Mouse (Mus musculus): ENCODE data around the gene Gpr137. TPM values are rescaled to one million over a fixed set of nuclear protein-coding genes. Genes with fewer than 3 reads are reported as not detected.

The Gpr137 gene
- polyA plus RNA-seq, 1 experiment from 2014 or later, result 23.7 TPM

GRCm38 (mm10) chr19:6940396-6941351 is 1.6 kb downstream of the Gpr137 start:
- peak overlapping the region; percentile 80 for H3K4me3 ChIP-seq
- peak overlapping the region; percentile 89 for H3K9ac ChIP-seq
- H3K4me2 ChIP-seq, result peak overlapping the region; percentile 98
- WGBS, result 21% methylated on average over 25 of the region's 29 CpGs
- H3K9me3 ChIP-seq (replicated peaks), result no peaks in the 10 kb centered on the region
- peaks cover 9% of the 10 kb centered on the region for H3K36me3 ChIP-seq
- H3K27ac ChIP-seq (ENCODE audit: poor library complexity, severe bottlenecking), result peak overlapping the region; percentile 93
- H3K27me3 ChIP-seq (replicated peaks), result peaks cover 17% of the 10 kb centered on the region
- ATAC-seq (ENCODE audit: insufficient number of reproducible peaks, low FRiP score), result no peak
- H3K4me1 ChIP-seq (replicated peaks), result peaks cover 23% of the 10 kb centered on the region

DNA sequence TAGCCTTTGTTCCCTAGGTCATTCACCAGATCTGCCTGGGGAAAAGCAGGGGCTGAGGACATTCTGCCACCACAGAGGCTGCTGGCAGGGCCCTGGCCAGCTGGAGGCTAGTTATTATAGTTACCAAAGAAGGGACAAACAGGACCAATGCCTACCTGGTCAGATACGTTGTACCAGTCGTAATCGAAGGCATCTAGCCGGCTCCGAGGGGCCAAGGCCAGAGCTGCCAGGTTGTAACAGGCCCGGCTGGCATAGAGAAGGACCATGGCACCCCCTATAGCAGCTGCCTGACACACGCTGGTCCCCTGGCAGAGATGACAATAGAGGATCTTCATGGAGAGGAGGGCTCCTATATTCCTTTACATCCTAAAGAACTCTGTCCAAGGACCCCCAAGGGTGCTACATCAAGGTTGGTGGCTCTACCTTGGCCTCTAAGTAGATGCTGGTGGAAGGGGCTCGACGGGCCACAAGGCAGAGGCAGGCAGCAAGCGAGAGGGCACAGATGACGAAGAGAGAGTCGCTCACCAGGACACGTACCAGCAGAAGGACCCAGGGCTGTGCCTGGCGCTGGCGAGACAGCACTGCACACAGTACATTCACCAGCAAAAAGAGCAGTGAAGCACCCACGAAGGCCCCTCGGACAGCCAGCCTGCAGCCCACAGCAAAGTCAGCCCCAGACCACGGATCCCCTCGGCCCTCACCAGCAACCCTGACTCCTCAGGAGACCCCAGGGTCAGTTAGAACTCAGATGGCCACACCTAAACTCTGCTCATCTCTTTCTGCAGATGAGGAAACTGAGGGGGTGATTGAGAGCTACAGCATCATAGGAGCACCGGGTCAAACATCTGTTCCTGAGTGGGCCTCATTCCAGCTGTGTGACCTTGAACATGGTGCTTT is 2.9 kb downstream of the Gpr137 start:
- H3K9ac ChIP-seq, result peak overlapping the region; percentile 16; the same call in 1 of the 2 replicates
- peaks cover 28% of the 10 kb centered on the region for H3K27me3 ChIP-seq (replicated peaks)
- no peak for ATAC-seq (ENCODE audit: insufficient number of reproducible peaks, low FRiP score)
- H3K4me2 ChIP-seq, result 0 out of 2 replicates have a peak overlapping the region, but pooled peaks have one; percentile 98
- H3K27ac ChIP-seq (ENCODE audit: poor library complexity, severe bottlenecking), result no peak overlapping the region
- H3K9me3 ChIP-seq (replicated peaks), result no peaks in the 10 kb centered on the region
- peaks cover 25% of the 10 kb centered on the region for H3K4me1 ChIP-seq (replicated peaks)
- 0 out of 2 replicates have a peak, but pooled peaks cover 2% of the 10 kb centered on the region for H3K36me3 ChIP-seq
- 90% methylated on average over 20 of the region's 20 CpGs for whole genome bisulfite sequencing
- no peak overlapping the region for H3K4me3 ChIP-seq

DNA sequence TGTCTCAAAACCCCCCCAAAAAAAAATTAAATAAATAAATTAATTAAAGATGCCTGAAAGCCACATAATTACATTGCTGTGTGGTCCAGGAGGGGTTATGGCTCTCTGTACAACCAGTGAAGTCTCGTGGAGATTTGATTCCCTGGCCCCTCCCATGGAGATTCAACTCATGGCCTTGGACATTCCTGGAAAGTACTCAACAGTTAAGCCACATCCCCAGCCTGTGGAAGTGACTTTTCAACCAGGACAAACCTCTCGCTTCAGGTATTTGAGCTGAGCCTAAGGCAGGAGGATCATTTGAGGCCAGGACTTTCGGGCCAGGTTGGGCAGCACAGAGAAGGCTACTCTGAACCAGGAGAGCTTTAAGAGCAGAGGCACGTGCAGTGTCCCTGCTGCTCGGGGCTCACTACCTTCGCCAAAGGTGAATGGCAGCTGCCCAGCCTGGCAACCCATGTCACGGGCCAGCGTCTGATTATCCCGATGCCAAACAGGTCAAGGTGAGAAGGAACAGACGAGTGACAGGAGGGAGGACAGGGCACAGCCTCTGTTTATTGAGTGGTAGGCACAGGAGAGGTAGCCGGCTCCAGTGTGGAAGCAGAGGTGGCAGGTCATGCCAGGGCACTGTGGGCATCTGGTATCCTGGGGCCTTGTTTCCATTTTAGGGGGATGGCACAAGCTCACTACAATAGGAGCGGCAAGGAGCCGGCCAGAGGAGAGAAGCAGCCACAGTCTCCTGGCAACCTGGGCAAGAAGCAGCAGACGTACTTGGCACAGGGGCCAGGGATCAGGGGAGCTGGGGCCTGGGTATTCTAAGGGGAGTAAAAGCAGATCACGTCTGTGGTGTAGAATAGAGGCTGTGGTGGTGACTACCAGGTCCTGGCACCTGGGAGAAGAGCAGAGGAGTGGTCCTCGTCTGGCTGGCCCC is 4.5 kb downstream of the Gpr137 start:
- Histone ChIP-seq H3K9me3 (replicated peaks) (no peaks in the 10 kb centered on the region), H3K4me1 (replicated peaks) (peaks cover 33% of the 10 kb centered on the region), H3K27me3 (replicated peaks) (peaks cover 44% of the 10 kb centered on the region), H3K4me2 (no peak overlapping the region), H3K36me3 (0 out of 2 replicates have a peak, but pooled peaks cover 2% of the 10 kb centered on the region), H3K9ac (no peak overlapping the region), H3K4me3 (no peak overlapping the region), H3K27ac (ENCODE audit: poor library complexity, severe bottlenecking) (no peak overlapping the region)
- no peak for ATAC-seq (ENCODE audit: insufficient number of reproducible peaks, low FRiP score)
- 78% methylated on average over 16 of the region's 16 CpGs for WGBS

DNA sequence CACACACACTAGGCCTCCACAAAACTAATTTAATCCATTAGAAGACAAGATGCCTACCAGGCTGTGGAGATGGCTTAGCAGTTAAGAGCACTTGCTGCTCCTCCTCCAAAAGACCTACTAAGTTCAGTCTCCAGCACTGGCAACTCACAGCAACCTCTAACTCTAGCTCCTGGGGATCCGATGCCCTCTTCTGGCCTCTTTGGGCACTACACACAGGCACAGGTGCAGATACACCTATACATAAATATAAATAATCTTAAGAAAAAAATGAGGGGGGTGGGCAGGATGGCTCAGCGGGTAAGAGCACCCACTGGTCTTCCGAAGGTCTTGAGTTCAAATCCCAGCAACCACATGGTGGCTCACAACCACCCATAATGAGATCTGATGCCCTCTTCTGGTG is 6.0 kb downstream of the Gpr137 start:
- 14% methylated on average over 3 of the region's 3 CpGs for WGBS
- Histone ChIP-seq H3K4me3 (no peak overlapping the region), H3K27me3 (replicated peaks) (peaks cover 59% of the 10 kb centered on the region), H3K9me3 (replicated peaks) (no peaks in the 10 kb centered on the region), H3K4me1 (replicated peaks) (peaks cover 31% of the 10 kb centered on the region), H3K9ac (no peak overlapping the region), H3K36me3 (0 out of 2 replicates have a peak, but pooled peaks cover 2% of the 10 kb centered on the region), H3K4me2 (no peak overlapping the region), H3K27ac (ENCODE audit: poor library complexity, severe bottlenecking) (no peak overlapping the region)
- no peak for ATAC-seq (ENCODE audit: insufficient number of reproducible peaks, low FRiP score)

GRCm38 (mm10) chr19:6934195-6934977 is 7.9 kb downstream of the Gpr137 start, which contains the start of gene Kcnk4:
Kcnk4 (minus strand) TSS chr19:6934515.
- Histone ChIP-seq H3K4me3 (peak within 1 kb of the TSS; percentile 43), H3K4me2 (peak within 1 kb of the TSS; percentile 83), H3K4me1 (replicated peaks) (peaks cover 14% of the 10 kb centered on the region), H3K36me3 (0 out of 2 replicates have a peak, but pooled peaks cover 2% of the 10 kb centered on the region), H3K9ac (peak within 1 kb of the TSS; percentile 53), H3K27ac (ENCODE audit: poor library complexity, severe bottlenecking) (no peak within 1 kb of the TSS), H3K9me3 (replicated peaks) (no peaks in the 10 kb centered on the region), H3K27me3 (replicated peaks) (peaks cover 74% of the 10 kb centered on the region)
- WGBS, result 12% methylated on average over 23 of the region's 23 CpGs
- no peak for ATAC-seq (ENCODE audit: insufficient number of reproducible peaks, low FRiP score)

DNA sequence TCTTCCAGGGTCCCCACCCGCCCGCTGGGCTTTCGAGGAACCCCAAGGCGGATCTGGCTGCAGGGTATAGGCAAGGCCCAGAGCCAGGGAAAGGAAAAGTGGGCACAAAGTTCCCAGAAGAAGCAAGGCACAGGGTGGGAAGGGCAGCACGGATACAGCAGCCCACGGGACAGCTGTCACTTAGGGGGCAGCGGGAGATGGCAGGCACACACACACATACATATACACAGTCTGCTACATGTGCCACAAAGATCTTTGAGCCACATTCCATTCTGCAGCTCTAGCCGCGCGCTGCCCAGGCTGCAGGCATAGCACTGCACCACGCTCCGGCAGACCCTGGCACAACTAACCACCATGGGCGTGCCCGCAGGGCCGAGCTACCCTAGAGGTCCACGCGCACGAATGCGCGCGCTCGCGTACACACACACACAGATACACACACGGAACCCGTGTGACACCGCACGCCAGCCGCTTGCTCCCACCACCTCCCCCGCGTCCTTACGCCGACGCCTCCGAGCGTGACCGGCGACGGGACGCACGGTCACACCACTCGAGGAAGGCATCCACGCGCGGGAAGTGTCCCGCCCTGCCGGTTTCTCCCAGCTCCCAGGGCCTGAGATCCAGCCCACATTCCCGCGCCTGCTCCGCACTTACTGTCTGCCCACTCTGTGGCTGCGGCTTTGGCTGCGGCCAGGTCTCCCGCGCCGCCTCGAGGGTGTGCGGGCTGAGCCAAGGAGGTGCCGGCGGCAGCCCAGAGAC is 8.7 kb downstream of the Gpr137 start:
- Histone ChIP-seq H3K27me3 (replicated peaks) (peaks cover 81% of the 10 kb centered on the region), H3K9me3 (replicated peaks) (no peaks in the 10 kb centered on the region), H3K4me1 (replicated peaks) (peaks cover 14% of the 10 kb centered on the region), H3K9ac (peak overlapping the region; percentile 53), H3K4me2 (peak overlapping the region; percentile 83), H3K4me3 (peak overlapping the region; percentile 43), H3K27ac (ENCODE audit: poor library complexity, severe bottlenecking) (no peak overlapping the region), H3K36me3 (0 out of 2 replicates have a peak, but pooled peaks cover 2% of the 10 kb centered on the region)
- WGBS, result 4% methylated on average over 58 of the region's 58 CpGs
- peak; percentile 58 for ATAC-seq (ENCODE audit: insufficient number of reproducible peaks, low FRiP score)

GRCm38 (mm10) chr19:6933102-6933435 is 9.2 kb downstream of the Gpr137 start:
- Histone ChIP-seq H3K27me3 (replicated peaks) (peaks cover 83% of the 10 kb centered on the region), H3K4me2 (peak overlapping the region; percentile 83), H3K9me3 (replicated peaks) (no peaks in the 10 kb centered on the region), H3K27ac (ENCODE audit: poor library complexity, severe bottlenecking) (no peak overlapping the region), H3K36me3 (0 out of 2 replicates have a peak, but pooled peaks cover 2% of the 10 kb centered on the region), H3K9ac (peak overlapping the region; percentile 53; the same call in 1 of the 2 replicates), H3K4me1 (replicated peaks) (peaks cover 14% of the 10 kb centered on the region), H3K4me3 (peak overlapping the region; percentile 43)
- ATAC-seq (ENCODE audit: insufficient number of reproducible peaks, low FRiP score), result no peak
- 24% methylated on average over 4 of the region's 4 CpGs for WGBS

DNA sequence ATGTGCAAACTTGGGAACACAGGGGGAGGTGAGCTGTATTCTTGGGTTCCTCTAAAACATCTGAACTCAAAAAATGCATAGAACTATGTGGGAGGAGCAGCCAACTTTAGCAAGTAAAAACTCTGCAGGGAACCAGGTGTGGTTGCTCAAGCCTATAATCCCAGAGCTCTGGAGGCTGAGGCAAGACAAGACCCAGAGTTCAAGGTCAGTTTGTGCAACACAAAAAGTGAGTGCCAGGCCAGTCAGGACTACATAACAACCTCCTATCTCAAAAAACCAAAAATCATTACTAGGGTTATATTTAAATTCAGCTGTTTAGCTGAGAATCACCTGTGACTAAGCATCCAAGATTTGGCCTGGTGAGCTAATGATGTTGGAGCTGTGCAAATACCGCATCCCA is 10.3 kb downstream of the Gpr137 start:
- Histone ChIP-seq H3K4me3 (no peak overlapping the region), H3K27ac (ENCODE audit: poor library complexity, severe bottlenecking) (no peak overlapping the region), H3K36me3 (no peaks in the 10 kb centered on the region), H3K27me3 (replicated peaks) (peaks cover 88% of the 10 kb centered on the region), H3K4me2 (no peak overlapping the region), H3K9ac (no peak overlapping the region), H3K9me3 (replicated peaks) (no peaks in the 10 kb centered on the region), H3K4me1 (replicated peaks) (peaks cover 17% of the 10 kb centered on the region)
- 58% methylated on average over 1 of the region's 1 CpGs for WGBS
- no peak for ATAC-seq (ENCODE audit: insufficient number of reproducible peaks, low FRiP score)

DNA sequence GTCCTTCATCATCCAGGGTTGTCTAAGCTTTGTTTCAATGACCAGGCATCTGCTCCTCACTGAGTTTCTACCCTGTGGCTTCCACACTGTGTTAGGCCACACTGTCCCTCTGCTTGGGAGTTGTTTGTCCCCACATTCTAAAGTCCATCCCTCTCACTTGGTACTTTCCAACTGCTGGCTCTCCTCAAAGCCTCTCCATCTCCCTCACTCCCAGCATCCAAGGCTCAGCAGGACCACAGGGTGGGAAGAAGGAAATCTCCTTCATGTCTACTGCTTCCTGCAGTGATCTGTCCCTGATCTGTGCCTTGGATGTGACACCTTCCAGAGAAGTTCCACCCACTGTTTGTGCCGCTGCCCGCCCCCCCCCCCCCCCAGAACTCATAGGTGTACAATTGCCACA is 11.3 kb downstream of the Gpr137 start:
- no peak for ATAC-seq (ENCODE audit: insufficient number of reproducible peaks, low FRiP score)
- no peak overlapping the region for H3K9ac ChIP-seq
- H3K27ac ChIP-seq (ENCODE audit: poor library complexity, severe bottlenecking), result no peak overlapping the region
- H3K36me3 ChIP-seq, result no peaks in the 10 kb centered on the region
- H3K4me1 ChIP-seq (replicated peaks), result peaks cover 19% of the 10 kb centered on the region
- WGBS, result 11% methylated on average over 2 of the region's 2 CpGs
- H3K9me3 ChIP-seq (replicated peaks), result peaks cover 3% of the 10 kb centered on the region; the same call in 1 of the 2 replicates
- peaks cover 94% of the 10 kb centered on the region for H3K27me3 ChIP-seq (replicated peaks)
- no peak overlapping the region for H3K4me2 ChIP-seq
- no peak overlapping the region for H3K4me3 ChIP-seq

Measured in heart, embryonic 12.5 days (tissue).